Mouse (Mus musculus) T-cell, adult 66 days (primary cell): ENCODE data around the gene Lad1. TPM values are rescaled to one million over a fixed set of nuclear protein-coding genes. Genes with fewer than 3 reads are reported as not detected.

Source experiments
- total RNA-seq, 2 experiments: library from RNA; stranded (reverse); gene quantifications; 3 replicates in 1 of 2; 4 replicates in 1 of 2; pipeline ENCODE4 v1.2.4; 2023

The Lad1 gene
- 1 to 10 TPM in 1 of 2 experiments, under 1 TPM in 1; 0.67 to 1.5 TPM for total RNA-seq

DNA sequence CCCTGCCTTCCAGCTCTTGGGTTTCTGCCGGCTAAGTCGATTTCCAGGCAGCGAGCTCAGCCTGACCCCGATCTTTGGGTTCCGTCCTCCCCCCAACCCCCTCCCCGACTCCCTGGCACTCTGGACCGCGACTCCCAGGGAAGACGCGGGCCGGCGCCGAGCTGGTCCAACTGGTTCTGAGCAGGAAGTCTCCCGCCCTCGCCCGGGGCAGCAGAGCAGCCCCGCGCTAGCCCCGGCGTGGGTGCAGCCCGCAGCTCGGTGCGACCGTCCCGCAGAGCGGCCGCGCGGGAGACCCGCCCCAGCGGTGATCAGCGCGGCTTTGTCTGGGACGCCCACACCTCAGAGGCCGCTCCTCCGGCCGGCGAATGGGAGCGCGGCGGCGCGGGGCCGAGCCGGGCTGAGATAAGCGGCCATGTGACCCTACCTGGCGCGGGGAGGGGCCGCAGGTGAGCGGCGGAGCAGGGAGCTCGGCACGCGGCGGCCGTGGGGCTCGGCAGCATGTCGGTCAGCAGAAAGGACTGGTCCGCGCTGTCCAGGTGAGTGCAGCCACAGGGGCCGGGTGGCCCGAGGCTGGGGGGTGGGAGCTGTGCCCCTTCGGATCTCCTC is at the start of gene Lad1:
Lad1 (plus strand) TSS at position 118 of the 606 bp plus-strand sequence.

GRCm38 (mm10) chr1:135778780-135779535 is 39.4 kb upstream of the Lad1 start, which contains the start of gene Tnni1:
TSS of gene Tnni1 (plus strand) at chr1:135779434.

DNA sequence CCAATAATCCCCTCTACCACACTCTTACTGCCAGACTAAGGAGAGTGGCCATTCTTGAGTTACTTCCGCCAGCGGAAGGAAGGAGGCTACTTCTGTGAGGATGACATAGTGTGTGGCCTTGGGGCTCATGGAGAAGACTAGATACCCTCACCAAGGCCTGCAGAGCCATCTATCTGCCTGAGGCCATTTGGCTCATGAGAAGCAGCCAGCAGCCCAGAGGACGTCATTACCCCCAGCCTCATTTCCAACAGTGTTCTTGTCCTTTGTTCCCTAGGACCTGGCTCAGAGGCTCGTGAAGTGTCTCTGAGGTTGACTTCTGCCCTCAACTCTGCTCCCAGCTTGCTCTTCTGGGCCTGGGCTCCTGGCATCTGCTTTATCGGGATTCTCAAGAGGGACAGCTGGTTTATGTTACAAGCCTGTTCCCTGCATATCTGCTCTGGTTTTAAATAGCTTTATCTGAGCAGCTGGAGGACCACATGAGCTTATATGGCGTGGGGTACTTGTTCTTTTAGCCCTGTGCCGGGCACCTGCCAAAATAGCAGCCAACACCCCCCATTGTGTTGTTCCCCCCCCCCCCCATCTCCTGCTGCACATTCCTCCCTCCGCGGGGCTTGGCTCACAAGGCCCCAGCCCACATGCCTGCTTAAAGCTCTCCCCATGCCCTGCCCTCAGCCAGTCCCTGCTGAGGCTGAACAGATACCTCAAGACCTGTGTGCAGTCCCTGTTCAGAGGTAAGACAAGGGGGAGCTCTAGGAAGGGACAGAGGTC is 17.5 kb downstream of the Lad1 start, which contains the start of gene Tnnt2:
Tnnt2 (plus strand) TSS at position 639 of the 768 bp plus-strand sequence.

Other genes starting within 250 kb of the Lad1 start
- gene Nav1, start 211.3 kb upstream of the Lad1 start, total RNA-seq = 1 to 10 TPM; 1.8 to 2.1 TPM
- 10 to 100 TPM; 44.9 to 45.0 TPM for gene Csrp1, start 98.5 kb upstream of the Lad1 start, total RNA-seq
- under 1 TPM in 1 of 2 experiments, not detected in 1; 0.64 TPM for gene Phlda3, start 52.5 kb upstream of the Lad1 start, total RNA-seq
- gene Tnni1, start 39.2 kb upstream of the Lad1 start, total RNA-seq = not detected
- gene Tnnt2, start 17.8 kb downstream of the Lad1 start, total RNA-seq = under 1 TPM; 0.36 to 0.67 TPM
- not detected for gene Pkp1, start 100.6 kb downstream of the Lad1 start, total RNA-seq
- not detected for gene Igfn1, start 187.7 kb downstream of the Lad1 start, total RNA-seq
- 10 to 100 TPM; 14.9 to 16.1 TPM for gene Tmem9, start 189.6 kb downstream of the Lad1 start, total RNA-seq
- not detected for gene Ascl5, start 232.2 kb downstream of the Lad1 start, total RNA-seq
- gene Cacna1s, start 234.2 kb downstream of the Lad1 start, total RNA-seq = under 1 TPM in 1 of 2 experiments, not detected in 1; 0.79 TPM